Mouse (Mus musculus): ENCODE data around the gene Gdf5.

The Gdf5 gene

GRCm38 (mm10) chr2:155973348-155973747 is 28.2 kb upstream of the Gdf5 start:
- Histone ChIP-seq H3K9me3 (ENCODE audit: low read length) (no peaks in the 10 kb centered on the region), H3K36me3 (ENCODE audit: insufficient read depth, low read length) (peaks cover 86% of the 10 kb centered on the region), H3K4me1 (replicated peaks; ENCODE audit: low read depth, low read length) (no peaks in the 10 kb centered on the region), H3K4me3 (replicated peaks; ENCODE audit: low read length) (no peak overlapping the region), H3K27me3 (ENCODE audit: insufficient read depth, low read length) (no peaks in the 10 kb centered on the region)
- TF ChIP-seq CTCF (conservative IDR thresholded peaks at IDR 0.05; ENCODE audit: low read length) (no peak), POU5F1 (IDR thresholded peaks at IDR 0.05; ENCODE audit: borderline replicate concordance, low read length) (no peak), NANOG (IDR thresholded peaks at IDR 0.05; ENCODE audit: borderline replicate concordance, low read length) (no peak)

GRCm38 (mm10) chr2:155962991-155963390 is 17.8 kb upstream of the Gdf5 start:
- Histone ChIP-seq H3K36me3 (ENCODE audit: insufficient read depth, low read length) (peaks cover 62% of the 10 kb centered on the region), H3K4me3 (replicated peaks; ENCODE audit: low read length) (no peak overlapping the region), H3K9me3 (ENCODE audit: low read length) (no peaks in the 10 kb centered on the region), H3K4me1 (replicated peaks; ENCODE audit: low read depth, low read length) (0 out of 2 replicates have a peak, but pooled peaks cover 2% of the 10 kb centered on the region), H3K27me3 (ENCODE audit: insufficient read depth, low read length) (no peaks in the 10 kb centered on the region)
- no peak for TF ChIP-seq CTCF (conservative IDR thresholded peaks at IDR 0.05; ENCODE audit: low read length)

GRCm38 (mm10) chr2:155961862-155962261 is 16.7 kb upstream of the Gdf5 start:
- no peak overlapping the region for H3K4me3 ChIP-seq (replicated peaks; ENCODE audit: low read length)
- peaks cover 50% of the 10 kb centered on the region for H3K36me3 ChIP-seq (ENCODE audit: insufficient read depth, low read length)
- TF ChIP-seq NANOG (IDR thresholded peaks at IDR 0.05; ENCODE audit: borderline replicate concordance, low read length), result no peak
- no peak for TF ChIP-seq CTCF (conservative IDR thresholded peaks at IDR 0.05; ENCODE audit: low read length)
- TF ChIP-seq POU5F1 (IDR thresholded peaks at IDR 0.05; ENCODE audit: borderline replicate concordance, low read length), result no peak
- no peaks in the 10 kb centered on the region for H3K27me3 ChIP-seq (ENCODE audit: insufficient read depth, low read length)
- no peaks in the 10 kb centered on the region for H3K9me3 ChIP-seq (ENCODE audit: low read length)
- H3K4me1 ChIP-seq (replicated peaks; ENCODE audit: low read depth, low read length), result peaks cover 11% of the 10 kb centered on the region; the same call in 1 of the 2 replicates

GRCm38 (mm10) chr2:155959981-155960380 is 14.8 kb upstream of the Gdf5 start:
- H3K4me1 ChIP-seq (replicated peaks; ENCODE audit: low read depth, low read length), result peaks cover 11% of the 10 kb centered on the region; the same call in 1 of the 2 replicates
- H3K27me3 ChIP-seq (ENCODE audit: insufficient read depth, low read length), result no peaks in the 10 kb centered on the region
- no peak overlapping the region for H3K4me3 ChIP-seq (replicated peaks; ENCODE audit: low read length)
- no peaks in the 10 kb centered on the region for H3K9me3 ChIP-seq (ENCODE audit: low read length)
- no peak for TF ChIP-seq CTCF (conservative IDR thresholded peaks at IDR 0.05; ENCODE audit: low read length)
- TF ChIP-seq POU5F1 (IDR thresholded peaks at IDR 0.05; ENCODE audit: borderline replicate concordance, low read length), result no peak
- no peak for TF ChIP-seq NANOG (IDR thresholded peaks at IDR 0.05; ENCODE audit: borderline replicate concordance, low read length)
- H3K36me3 ChIP-seq (ENCODE audit: insufficient read depth, low read length), result peaks cover 33% of the 10 kb centered on the region

GRCm38 (mm10) chr2:155956134-155957059 is 11.2 kb upstream of the Gdf5 start, which contains the start of gene Cep250:
Gene Cep250 (plus strand): TSS chr2:155956458.
- Histone ChIP-seq H3K4me3 (replicated peaks; ENCODE audit: low read length) (peak within 1 kb of the TSS; percentile 94), H3K9me3 (ENCODE audit: low read length) (no peaks in the 10 kb centered on the region), H3K27me3 (ENCODE audit: insufficient read depth, low read length) (no peaks in the 10 kb centered on the region), H3K4me1 (replicated peaks; ENCODE audit: low read depth, low read length) (peaks cover 11% of the 10 kb centered on the region; the same call in 1 of the 2 replicates), H3K36me3 (ENCODE audit: insufficient read depth, low read length) (no peaks in the 10 kb centered on the region)
- TF ChIP-seq NANOG (IDR thresholded peaks at IDR 0.05; ENCODE audit: borderline replicate concordance, low read length) (no peak), CTCF (conservative IDR thresholded peaks at IDR 0.05; ENCODE audit: low read length) (no peak), POU5F1 (IDR thresholded peaks at IDR 0.05; ENCODE audit: borderline replicate concordance, low read length) (no peak)

GRCm38 (mm10) chr2:155952006-155952405 is 6.8 kb upstream of the Gdf5 start:
- TF ChIP-seq NANOG (IDR thresholded peaks at IDR 0.05; ENCODE audit: borderline replicate concordance, low read length) (no peak), CTCF (conservative IDR thresholded peaks at IDR 0.05; ENCODE audit: low read length) (peak; percentile 80), POU5F1 (IDR thresholded peaks at IDR 0.05; ENCODE audit: borderline replicate concordance, low read length) (no peak)
- Histone ChIP-seq H3K4me3 (replicated peaks; ENCODE audit: low read length) (no peak overlapping the region), H3K36me3 (ENCODE audit: insufficient read depth, low read length) (no peaks in the 10 kb centered on the region), H3K27me3 (ENCODE audit: insufficient read depth, low read length) (no peaks in the 10 kb centered on the region), H3K9me3 (ENCODE audit: low read length) (no peaks in the 10 kb centered on the region), H3K4me1 (replicated peaks; ENCODE audit: low read depth, low read length) (peaks cover 16% of the 10 kb centered on the region)

- Histone ChIP-seq H3K4me3 (replicated peaks; ENCODE audit: low read length) (no peak overlapping the region), H3K36me3 (ENCODE audit: insufficient read depth, low read length) (no peaks in the 10 kb centered on the region), H3K9me3 (ENCODE audit: low read length) (no peaks in the 10 kb centered on the region), H3K27me3 (ENCODE audit: insufficient read depth, low read length) (peaks cover 8% of the 10 kb centered on the region), H3K4me1 (replicated peaks; ENCODE audit: low read depth, low read length) (peaks cover 41% of the 10 kb centered on the region)
- no peak for TF ChIP-seq CTCF (conservative IDR thresholded peaks at IDR 0.05; ENCODE audit: low read length)
- TF ChIP-seq POU5F1 (IDR thresholded peaks at IDR 0.05; ENCODE audit: borderline replicate concordance, low read length), result no peak
- no peak for TF ChIP-seq NANOG (IDR thresholded peaks at IDR 0.05; ENCODE audit: borderline replicate concordance, low read length)
Observed at GRCm38 (mm10) chr2:155949362-155949761, 4.2 kb upstream of the Gdf5 start.

GRCm38 (mm10) chr2:155947390-155948002 is 2.3 kb upstream of the Gdf5 start:
- Histone ChIP-seq H3K4me3 (replicated peaks; ENCODE audit: low read length) (no peak overlapping the region), H3K27me3 (ENCODE audit: insufficient read depth, low read length) (peaks cover 22% of the 10 kb centered on the region), H3K4me1 (replicated peaks; ENCODE audit: low read depth, low read length) (peaks cover 58% of the 10 kb centered on the region), H3K36me3 (ENCODE audit: insufficient read depth, low read length) (no peaks in the 10 kb centered on the region), H3K9me3 (ENCODE audit: low read length) (no peaks in the 10 kb centered on the region)
- TF ChIP-seq POU5F1 (IDR thresholded peaks at IDR 0.05; ENCODE audit: borderline replicate concordance, low read length), result no peak
- TF ChIP-seq CTCF (conservative IDR thresholded peaks at IDR 0.05; ENCODE audit: low read length), result no peak
